Mouse (Mus musculus): ENCODE measurements around the gene Dusp10. TPM values are rescaled to one million over a fixed set of nuclear protein-coding genes. Genes with fewer than 3 reads are reported as not detected.

Gene Dusp10
- polyA plus RNA-seq, 1 experiment from 2014 or later, result 8.5 TPM

DNA sequence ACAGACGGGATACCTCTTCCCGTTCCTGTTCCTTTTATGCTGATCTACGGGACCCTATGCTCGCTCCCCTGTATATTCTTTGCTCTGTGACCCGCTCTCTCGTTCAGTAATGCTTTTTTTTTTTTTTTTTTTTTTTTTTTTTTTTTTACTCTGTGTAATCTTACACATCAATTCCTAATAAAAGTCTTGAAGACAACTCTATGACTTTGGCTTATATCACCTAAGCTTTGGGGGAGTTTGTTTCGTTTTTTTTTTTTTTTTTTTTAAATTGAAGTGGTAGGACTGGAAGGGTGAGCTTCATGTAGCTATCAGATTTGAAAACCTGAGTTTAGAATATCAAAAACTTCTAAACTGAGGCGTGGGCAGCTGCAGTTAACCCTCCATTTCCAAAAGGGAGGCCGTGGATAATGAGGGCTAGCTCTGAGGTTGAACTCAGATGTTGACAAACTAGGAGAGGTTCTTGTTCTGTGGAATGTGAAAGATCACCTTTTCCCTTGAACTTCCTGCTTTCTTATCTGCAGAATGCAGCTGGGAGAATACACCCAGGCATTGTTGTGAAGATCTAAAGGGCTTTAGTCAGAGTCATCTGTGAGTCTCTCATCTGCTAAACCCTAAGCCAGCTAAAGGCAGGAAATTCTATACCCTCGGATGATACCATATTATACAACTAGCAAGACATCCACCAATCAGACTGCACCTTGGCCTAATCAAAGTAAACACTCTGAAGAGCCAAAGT lies 3.1 kb downstream of the Dusp10 start:
- Histone ChIP-seq H3K4me1 (peaks cover 11% of the 10 kb centered on the region), H3K27me3 (ENCODE audit: insufficient read depth, poor library complexity, severe bottlenecking) (no peaks in the 10 kb centered on the region), H3K9me3 (no peaks in the 10 kb centered on the region), H3K4me3 (no peak overlapping the region), H3K27ac (peak overlapping the region; percentile 74; the same call in 1 of the 2 replicates), H3K36me3 (no peaks in the 10 kb centered on the region)
- peak; percentile 79 for DNase-seq (ENCODE audit: low spot score)
- WGBS, result 69% methylated on average over 10 of the region's 10 CpGs

DNA sequence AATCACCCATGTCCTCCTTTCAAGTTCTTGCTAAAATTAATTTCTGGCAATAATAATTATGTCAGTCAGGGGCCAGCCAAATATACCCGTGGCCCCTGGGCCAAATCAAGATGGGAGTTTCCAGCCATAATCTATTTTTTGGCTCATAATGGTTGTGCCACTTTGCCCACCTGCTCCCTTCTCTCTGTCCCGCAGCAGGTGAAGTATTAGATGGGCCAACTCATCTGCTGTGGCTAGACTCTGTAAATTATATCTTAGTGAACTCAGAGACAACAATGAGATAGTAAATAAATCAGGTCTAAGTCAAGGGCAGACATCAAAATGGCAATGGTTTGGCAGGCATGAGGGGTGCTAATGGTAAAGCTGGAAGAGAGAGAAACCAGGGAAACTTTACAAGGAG lies 4.5 kb downstream of the Dusp10 start:
- H3K4me1 ChIP-seq, result peaks cover 11% of the 10 kb centered on the region
- H3K9me3 ChIP-seq, result no peaks in the 10 kb centered on the region
- 93% methylated on average over 2 of the region's 2 CpGs for WGBS
- no peaks in the 10 kb centered on the region for H3K36me3 ChIP-seq
- no peak overlapping the region for H3K4me3 ChIP-seq
- DNase-seq (ENCODE audit: low spot score), result peak; percentile 35
- no peaks in the 10 kb centered on the region for H3K27me3 ChIP-seq (ENCODE audit: insufficient read depth, poor library complexity, severe bottlenecking)
- no peak overlapping the region for H3K27ac ChIP-seq

DNA sequence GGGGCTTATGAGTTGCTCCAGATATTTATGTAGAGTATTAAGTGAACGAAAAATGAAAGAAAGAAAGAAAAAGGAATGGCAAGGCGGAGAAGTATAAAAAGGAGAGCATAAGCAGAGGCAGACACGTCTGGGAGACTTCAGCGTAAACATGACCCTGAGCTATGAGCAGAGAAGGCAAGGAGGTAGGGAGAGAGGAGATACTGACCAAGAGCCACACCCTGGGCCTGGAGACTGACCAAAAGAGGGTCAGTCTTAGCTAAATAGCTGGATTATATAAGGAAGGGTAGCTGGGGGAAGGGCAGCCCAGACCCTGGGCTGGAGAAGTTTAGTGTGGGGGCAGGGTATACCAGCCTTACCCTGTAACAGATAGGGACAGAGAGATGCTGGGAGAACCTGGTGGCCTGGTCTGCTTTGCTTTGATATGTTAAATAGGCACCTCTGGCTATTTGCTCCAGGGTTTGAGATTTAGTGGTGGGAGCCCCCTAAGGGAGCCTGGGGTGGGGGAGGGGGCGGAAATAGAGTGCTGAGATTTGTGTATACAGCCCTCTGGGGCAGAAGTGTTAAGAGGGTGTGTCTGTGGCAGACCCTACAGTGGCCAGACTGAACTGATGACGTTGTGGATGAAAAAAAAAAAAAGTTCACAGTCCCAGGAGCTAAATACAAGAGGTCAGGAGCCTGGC lies 6.1 kb downstream of the Dusp10 start:
- no peak for DNase-seq (ENCODE audit: low spot score)
- no peaks in the 10 kb centered on the region for H3K27me3 ChIP-seq (ENCODE audit: insufficient read depth, poor library complexity, severe bottlenecking)
- no peaks in the 10 kb centered on the region for H3K36me3 ChIP-seq
- H3K4me3 ChIP-seq, result no peak overlapping the region
- WGBS, result 39% methylated on average over 6 of the region's 6 CpGs
- H3K27ac ChIP-seq, result peak overlapping the region; percentile 56
- H3K9me3 ChIP-seq, result no peaks in the 10 kb centered on the region
- peaks cover 11% of the 10 kb centered on the region for H3K4me1 ChIP-seq

DNA sequence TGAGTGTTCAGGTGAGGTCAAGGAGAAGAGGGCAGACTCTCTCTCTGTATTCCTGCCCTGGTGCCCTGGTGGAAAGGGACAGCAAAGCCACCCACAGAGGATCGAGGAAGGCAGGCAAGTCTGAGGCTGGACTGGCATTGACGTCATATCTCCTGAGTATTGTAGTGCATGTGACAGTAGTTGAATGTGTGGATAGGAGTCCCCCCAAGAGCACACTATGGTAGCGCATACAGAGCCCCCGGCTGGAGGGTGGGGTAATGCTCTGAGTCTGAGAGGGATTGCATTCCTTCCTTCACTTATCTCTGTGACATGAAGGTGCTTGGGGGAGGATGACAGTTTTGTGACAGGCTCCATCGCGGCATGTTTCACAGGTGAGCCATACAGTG lies 6.6 kb downstream of the Dusp10 start:
- peaks cover 11% of the 10 kb centered on the region for H3K4me1 ChIP-seq
- H3K27ac ChIP-seq, result peak overlapping the region; percentile 56
- H3K4me3 ChIP-seq, result no peak overlapping the region
- no peaks in the 10 kb centered on the region for H3K27me3 ChIP-seq (ENCODE audit: insufficient read depth, poor library complexity, severe bottlenecking)
- WGBS, result 22% methylated on average over 6 of the region's 6 CpGs
- no peaks in the 10 kb centered on the region for H3K36me3 ChIP-seq
- DNase-seq (ENCODE audit: low spot score), result no peak
- H3K9me3 ChIP-seq, result no peaks in the 10 kb centered on the region

DNA sequence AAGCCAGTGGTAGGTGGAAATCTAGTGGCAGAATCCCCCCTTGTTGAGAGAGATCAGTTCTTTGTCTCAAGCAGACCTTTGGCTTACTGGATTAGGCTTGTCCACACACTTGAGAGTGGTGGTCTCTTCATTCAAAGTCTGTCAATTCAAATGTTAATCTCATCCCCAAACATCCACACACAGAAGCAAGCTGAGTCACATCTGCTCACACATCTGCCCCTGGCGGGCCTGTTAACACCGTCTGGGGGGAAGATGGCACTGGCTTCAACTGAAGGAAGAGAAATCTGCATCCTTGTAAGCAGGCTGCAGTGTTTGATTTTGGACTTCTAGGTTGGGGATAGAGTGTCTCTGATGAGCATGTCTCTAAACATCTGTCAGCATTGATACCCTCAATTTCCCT lies 10.9 kb downstream of the Dusp10 start:
- H3K9me3 ChIP-seq, result no peaks in the 10 kb centered on the region
- H3K4me3 ChIP-seq, result no peak overlapping the region
- 61% methylated on average over 2 of the region's 2 CpGs for WGBS
- no peaks in the 10 kb centered on the region for H3K27me3 ChIP-seq (ENCODE audit: insufficient read depth, poor library complexity, severe bottlenecking)
- DNase-seq (ENCODE audit: low spot score), result no peak
- no peak overlapping the region for H3K27ac ChIP-seq
- H3K4me1 ChIP-seq, result peaks cover 15% of the 10 kb centered on the region
- no peaks in the 10 kb centered on the region for H3K36me3 ChIP-seq

DNA sequence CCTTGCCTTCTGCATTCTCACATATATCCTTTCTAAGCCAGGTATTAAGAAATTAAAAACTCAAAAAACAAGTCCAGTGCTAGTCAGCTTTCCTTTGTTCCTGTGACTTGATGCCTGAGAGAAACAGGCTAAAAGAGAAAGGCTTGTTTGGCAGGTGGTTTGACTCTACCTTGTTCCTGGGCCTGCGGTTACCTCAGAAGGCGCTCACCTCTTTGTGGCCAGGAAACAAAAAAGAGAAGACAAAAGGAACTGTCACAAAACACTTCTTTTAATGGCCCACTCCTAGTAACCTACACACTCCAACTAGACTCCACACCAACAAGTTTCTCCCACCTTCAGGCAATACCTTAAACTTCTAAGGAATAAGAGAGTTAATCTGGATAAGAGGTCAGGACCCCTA lies 11.5 kb downstream of the Dusp10 start:
- DNase-seq (ENCODE audit: low spot score), result no peak
- no peak overlapping the region for H3K27ac ChIP-seq
- no peaks in the 10 kb centered on the region for H3K9me3 ChIP-seq
- peaks cover 9% of the 10 kb centered on the region for H3K4me1 ChIP-seq
- no peaks in the 10 kb centered on the region for H3K36me3 ChIP-seq
- H3K27me3 ChIP-seq (ENCODE audit: insufficient read depth, poor library complexity, severe bottlenecking), result no peaks in the 10 kb centered on the region
- 92% methylated on average over 2 of the region's 2 CpGs for WGBS
- H3K4me3 ChIP-seq, result no peak overlapping the region

DNA sequence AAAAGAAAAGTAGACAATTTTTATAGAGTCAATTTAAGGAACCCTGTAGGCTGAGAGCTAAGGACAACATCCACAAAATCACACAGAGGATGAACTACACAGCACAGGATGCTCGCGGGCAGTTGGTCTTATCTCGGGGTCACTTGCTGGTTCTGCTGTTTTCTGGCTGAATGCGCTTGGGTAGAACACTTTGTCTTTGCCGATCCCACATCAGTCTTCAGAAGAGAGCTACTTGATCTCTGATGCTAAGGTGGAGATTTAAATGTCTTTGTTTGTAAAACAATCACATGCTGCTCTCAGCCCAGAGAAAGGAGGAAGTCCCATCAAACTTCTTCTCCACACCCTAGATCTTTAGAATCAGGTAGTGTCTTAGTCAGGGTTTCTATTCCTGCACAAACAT lies 12.0 kb downstream of the Dusp10 start:
- WGBS, result 80% methylated on average over 5 of the region's 5 CpGs
- no peaks in the 10 kb centered on the region for H3K27me3 ChIP-seq (ENCODE audit: insufficient read depth, poor library complexity, severe bottlenecking)
- DNase-seq (ENCODE audit: low spot score), result no peak
- H3K36me3 ChIP-seq, result no peaks in the 10 kb centered on the region
- peaks cover 5% of the 10 kb centered on the region; the same call in 1 of the 2 replicates for H3K4me1 ChIP-seq
- H3K9me3 ChIP-seq, result no peaks in the 10 kb centered on the region
- H3K27ac ChIP-seq, result no peak overlapping the region
- no peak overlapping the region for H3K4me3 ChIP-seq

DNA sequence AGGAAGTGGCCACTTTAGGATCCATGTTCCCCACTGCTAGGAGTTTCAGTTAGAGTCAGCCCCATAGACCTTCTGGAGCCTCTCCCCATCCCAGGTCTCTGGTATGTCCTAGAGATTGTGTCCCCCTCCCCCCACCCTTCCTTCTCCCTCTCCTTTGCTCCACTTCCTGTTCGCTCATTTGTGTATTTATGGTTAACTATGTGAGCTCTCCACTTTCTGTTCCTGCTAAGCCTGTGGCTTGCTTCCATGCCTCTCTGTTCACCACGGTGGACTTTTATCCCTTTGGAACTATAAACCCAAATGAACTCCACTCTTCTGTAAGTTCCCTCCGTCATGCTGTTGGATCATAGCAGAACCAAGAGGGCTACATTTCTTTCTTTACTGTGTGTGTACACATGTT lies 13.9 kb downstream of the Dusp10 start:
- no peak for DNase-seq (ENCODE audit: low spot score)
- Histone ChIP-seq H3K4me1 (peaks cover 4% of the 10 kb centered on the region; the same call in 1 of the 2 replicates), H3K27ac (no peak overlapping the region), H3K36me3 (no peaks in the 10 kb centered on the region), H3K4me3 (no peak overlapping the region), H3K27me3 (ENCODE audit: insufficient read depth, poor library complexity, severe bottlenecking) (no peaks in the 10 kb centered on the region), H3K9me3 (no peaks in the 10 kb centered on the region)
- 84% methylated on average over 3 of the region's 3 CpGs for WGBS

DNA sequence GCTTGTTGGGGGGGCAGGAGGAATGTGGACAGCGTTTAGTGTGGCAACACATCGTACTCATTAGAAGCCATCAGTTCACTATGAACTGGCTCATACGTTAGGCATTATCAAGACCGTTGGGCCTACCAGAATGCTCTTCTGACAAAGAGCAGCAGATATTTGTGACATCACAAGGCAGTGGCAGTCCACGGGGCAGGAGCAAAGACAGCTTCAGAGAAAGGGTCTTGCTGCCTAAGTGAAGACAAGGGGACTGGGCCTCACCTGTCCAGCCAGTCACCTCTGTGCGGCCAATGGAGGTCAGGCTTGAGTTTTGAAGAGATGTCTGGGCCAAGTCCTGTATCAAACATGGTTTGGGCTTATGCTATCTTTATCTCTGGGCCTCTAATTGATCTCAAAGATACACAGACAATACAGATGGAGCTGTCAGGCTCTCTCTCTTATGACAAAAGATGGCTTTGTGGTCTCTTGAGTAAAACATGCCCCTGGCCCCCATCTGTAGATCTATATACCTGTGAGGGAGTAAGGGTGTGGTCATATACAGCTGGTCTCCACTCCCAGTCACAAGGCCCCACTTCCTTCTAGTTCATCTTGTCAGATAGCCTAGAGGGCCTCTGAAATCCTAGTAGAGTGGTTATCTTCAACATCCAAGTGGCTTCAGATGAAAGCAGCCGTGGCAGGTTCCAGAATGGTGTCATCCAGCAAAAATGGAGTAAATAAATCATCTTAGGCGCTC lies 17.1 kb downstream of the Dusp10 start:
- WGBS, result 88% methylated on average over 8 of the region's 8 CpGs
- Histone ChIP-seq H3K36me3 (no peaks in the 10 kb centered on the region), H3K27ac (no peak overlapping the region), H3K27me3 (ENCODE audit: insufficient read depth, poor library complexity, severe bottlenecking) (no peaks in the 10 kb centered on the region), H3K4me1 (peaks cover 10% of the 10 kb centered on the region), H3K9me3 (no peaks in the 10 kb centered on the region), H3K4me3 (no peak overlapping the region)
- DNase-seq (ENCODE audit: low spot score), result no peak

DNA sequence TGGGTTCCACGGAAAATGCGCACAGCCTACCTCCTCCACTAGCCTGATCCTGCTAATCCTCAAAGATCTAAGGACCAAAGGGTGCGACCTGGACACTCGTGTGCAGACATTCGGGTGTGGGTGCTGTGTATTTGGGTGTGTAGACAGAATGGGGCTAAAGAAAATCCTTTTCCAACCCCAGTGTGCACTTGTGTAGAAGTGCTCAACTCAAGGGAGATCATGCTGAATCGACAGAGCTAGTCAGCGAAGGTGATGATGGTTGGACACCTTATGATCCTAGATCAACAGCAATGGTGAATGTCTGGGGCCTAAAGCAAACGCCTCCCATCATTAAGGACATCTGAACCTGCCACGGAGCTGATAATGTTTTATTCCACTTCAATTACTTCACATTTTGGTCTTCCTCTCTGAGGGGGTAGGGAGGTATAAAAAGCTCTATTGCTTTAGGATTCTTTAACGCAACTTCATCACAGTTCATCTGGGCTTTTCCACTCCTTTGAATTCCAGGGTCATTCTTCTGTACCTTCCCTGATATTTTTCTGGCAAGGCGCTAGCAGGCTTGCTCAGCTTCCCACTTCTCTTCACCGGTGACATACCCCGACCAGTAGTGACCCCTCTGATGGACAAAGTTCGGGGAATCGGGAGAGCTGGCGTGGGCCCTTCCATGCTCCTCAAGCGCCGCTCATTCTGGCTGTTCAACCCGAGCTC lies 19.7 kb downstream of the Dusp10 start:
- 20% methylated on average over 19 of the region's 19 CpGs for WGBS
- no peak for DNase-seq (ENCODE audit: low spot score)
- Histone ChIP-seq H3K4me3 (peak overlapping the region; percentile 93), H3K27me3 (ENCODE audit: insufficient read depth, poor library complexity, severe bottlenecking) (no peaks in the 10 kb centered on the region), H3K27ac (peak overlapping the region; percentile 99), H3K36me3 (peaks cover 13% of the 10 kb centered on the region; the same call in 1 of the 2 replicates), H3K4me1 (peaks cover 17% of the 10 kb centered on the region), H3K9me3 (no peaks in the 10 kb centered on the region)

DNA sequence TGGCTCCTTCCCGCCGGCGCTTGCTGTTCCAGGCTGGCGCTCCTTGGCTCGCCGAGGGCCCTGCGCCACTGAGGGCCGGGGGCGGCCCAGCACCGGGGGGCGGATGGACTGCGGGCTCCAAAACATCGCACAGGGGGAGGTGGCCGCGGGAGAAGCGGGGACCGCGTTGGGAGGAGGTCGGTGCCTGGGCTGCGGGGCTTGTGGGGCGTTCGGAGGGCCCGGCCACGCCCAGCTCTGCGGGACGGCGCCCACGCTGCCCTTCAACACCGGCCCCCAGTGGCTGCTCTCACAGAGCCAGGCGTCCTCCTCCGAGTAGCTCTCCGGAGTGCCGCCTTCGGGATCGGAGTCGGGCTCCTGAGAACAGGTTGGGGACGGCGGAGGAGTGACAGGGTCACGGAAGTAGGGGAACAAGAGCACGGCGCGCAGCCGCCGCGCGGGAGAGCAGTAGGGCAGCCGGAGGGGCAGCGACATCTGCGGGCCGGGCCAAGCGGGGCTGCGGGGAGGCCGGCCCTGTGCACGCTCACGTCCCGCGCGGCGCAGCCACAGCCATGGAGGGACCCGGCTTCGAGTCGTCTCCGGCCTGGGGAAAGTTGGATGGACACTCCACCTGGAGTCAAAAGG lies 20.4 kb downstream of the Dusp10 start:
- WGBS, result under 1% methylated on average over 63 of the region's 63 CpGs
- no peaks in the 10 kb centered on the region for H3K9me3 ChIP-seq
- H3K27ac ChIP-seq, result peak overlapping the region; percentile 99
- peak overlapping the region; percentile 93 for H3K4me3 ChIP-seq
- DNase-seq (ENCODE audit: low spot score), result peak; percentile 89
- no peaks in the 10 kb centered on the region for H3K27me3 ChIP-seq (ENCODE audit: insufficient read depth, poor library complexity, severe bottlenecking)
- peaks cover 17% of the 10 kb centered on the region for H3K4me1 ChIP-seq
- H3K36me3 ChIP-seq, result peaks cover 20% of the 10 kb centered on the region

DNA sequence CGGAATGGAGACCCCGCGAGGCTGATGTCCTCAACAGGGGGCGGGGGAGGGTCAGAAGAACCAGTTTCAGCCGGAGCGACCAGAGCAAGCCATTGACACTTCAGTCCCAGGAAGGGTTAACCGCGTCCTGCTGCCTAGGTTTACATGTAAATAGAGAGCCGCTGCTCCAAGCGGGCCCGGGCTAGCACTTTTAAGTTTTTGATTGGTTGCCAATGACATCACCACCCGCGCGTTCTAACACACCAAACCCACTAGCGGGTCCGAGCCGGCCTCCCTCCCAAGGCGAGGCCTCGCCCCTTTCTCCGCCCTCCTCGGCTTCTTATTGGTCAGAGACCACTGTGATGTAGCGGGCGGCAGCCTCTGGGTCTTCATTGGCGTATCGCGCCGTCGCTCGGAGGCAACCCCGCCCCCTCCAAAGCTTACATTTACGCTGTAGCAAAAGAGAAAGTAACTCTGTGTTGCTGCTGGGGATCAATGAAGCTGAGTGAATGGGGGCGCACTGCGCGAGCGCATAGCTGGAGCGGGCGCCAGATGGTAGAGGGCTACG lies 21.0 kb downstream of the Dusp10 start, which contains the start of gene 1700056E22Rik:
TSS of gene 1700056E22Rik (minus strand) at position 291 of the 547 bp plus-strand sequence.
- Histone ChIP-seq H3K9me3 (no peaks in the 10 kb centered on the region), H3K27ac (peak within 1 kb of the TSS; percentile 99), H3K4me3 (peak within 1 kb of the TSS; percentile 93), H3K36me3 (peaks cover 25% of the 10 kb centered on the region), H3K27me3 (ENCODE audit: insufficient read depth, poor library complexity, severe bottlenecking) (no peaks in the 10 kb centered on the region), H3K4me1 (peaks cover 22% of the 10 kb centered on the region)
- 0% methylated on average over 38 of the region's 38 CpGs for WGBS
- peak; percentile 100 for DNase-seq (ENCODE audit: low spot score)

All from heart, embryonic 10.5 days (tissue).